Mouse (Mus musculus) Patski (cell line): ENCODE measurements around the gene Tfdp2. TPM values are rescaled to one million over a fixed set of nuclear protein-coding genes. Genes with fewer than 3 reads are reported as not detected.

Experiments
- ATAC-seq: fragments of 100-300 bp; one replicate; pipeline ENCODE4 v1.8.0; 2021
- CTCF ChIA-PET: fragments of 350-600 bp; sonication (Branson Sonifier 250); formaldehyde crosslinking; loops from one replicate; lab custom pipeline; 2022; ENCODE audit warnings: inconsistent platforms; lab: Charles Lee
- POLR2A ChIA-PET: fragments of 350-600 bp; sonication (Branson Sonifier 250); formaldehyde crosslinking; loops from one replicate; lab custom pipeline; 2022; ENCODE audit warnings: antibody characterized with exemption, inconsistent platforms; lab: Charles Lee
- DNase-seq: peaks from one replicate; pipeline ENCODE4 v3.0.0-alpha.2; 2011; ENCODE audit warnings: low read depth, low spot score
- H3K27me3 ChIP-seq: fragments of 371-371 bp; one replicate; pipeline ENCODE4 v1.5.1; 2021
- CTCF ChIP-seq: fragments of 100-300 bp; IDR thresholded peaks from one replicate; pipeline ENCODE4 v1.5.1; 2021
- in situ Hi-C: fragments of 300-500 bp; cut with MboI; formaldehyde crosslinking; loops from 3 replicates; pipeline ENCODE4 v1.11.1; 2018; ENCODE audit warnings: low pct_unique_long_range_greater_than_20kb, mixed read lengths
- polyA plus RNA-seq: library from polyadenylated mRNA; unstranded; gene quantifications from one replicate; pipeline ENCODE4 v1.2.3, GENCODE M21; 2021

Gene Tfdp2
- polyA plus RNA-seq, 1 experiment from 2014 or later, result 24.2 TPM

- ATAC-seq (no peak), DNase-seq (no peak)
- in situ Hi-C loops, result no loop called here
- H3K27me3 ChIP-seq, result no peaks in the 10 kb centered on the region
- TF ChIP-seq CTCF, result no peak
- CTCF ChIA-PET, result interaction anchor here (1.5 kb wide), 1 partner anchor 12 kb away, joined by 4 read pairs; no protein-coding TSS in a partner anchor
- POLR2A ChIA-PET, result interaction anchor here (0.7 to 0.9 kb wide), 2 partner anchors 13 to 23 kb away, joined by 3 read pairs; no protein-coding TSS in a partner anchor
These were observed 63.0 kb downstream of the Tfdp2 start for GRCm38 (mm10) chr9:96259017-96259512.

GRCm38 (mm10) chr9:96259753-96260520, 63.9 kb downstream of the Tfdp2 start:
- ChIA-PET CTCF (interaction anchor here (1.2 kb wide), 1 partner anchor 11 kb away, joined by 4 read pairs; no protein-coding TSS in a partner anchor), POLR2A (interaction anchor here (0.9 kb wide), 1 partner anchor 12 kb away, joined by 3 read pairs; no protein-coding TSS in a partner anchor)
- no peak for TF ChIP-seq CTCF
- ATAC-seq, result no peak
- no peak for DNase-seq
- in situ Hi-C loops, result no loop called here
- H3K27me3 ChIP-seq, result no peaks in the 10 kb centered on the region

GRCm38 (mm10) chr9:96261101-96261500, 65.0 kb downstream of the Tfdp2 start:
- no peak for DNase-seq
- no peak for TF ChIP-seq CTCF
- in situ Hi-C loops, result no loop called here
- CTCF ChIA-PET, result interaction anchor here (1.1 kb wide), 1 partner anchor 19 kb away, joined by 3 read pairs; no protein-coding TSS in a partner anchor
- POLR2A ChIA-PET, result interaction anchor here (1.3 kb wide), 1 partner anchor 9 kb away, joined by 5 read pairs; no protein-coding TSS in a partner anchor
- no peak for ATAC-seq
- H3K27me3 ChIP-seq, result no peaks in the 10 kb centered on the region

- no peaks in the 10 kb centered on the region for H3K27me3 ChIP-seq
- POLR2A ChIA-PET, result no interaction called here
- in situ Hi-C loops, result no loop called here
- DNase-seq (no peak), ATAC-seq (no peak)
- peak; percentile 21 for TF ChIP-seq CTCF
- CTCF ChIA-PET, result no interaction called here
These were observed 65.9 kb downstream of the Tfdp2 start for GRCm38 (mm10) chr9:96261980-96262379.

GRCm38 (mm10) chr9:96266793-96267558, 70.9 kb downstream of the Tfdp2 start:
- ChIA-PET POLR2A (no interaction called here), CTCF (no interaction called here)
- H3K27me3 ChIP-seq, result no peaks in the 10 kb centered on the region
- TF ChIP-seq CTCF, result no peak
- in situ Hi-C loops, result no loop called here
- DNase-seq (no peak), ATAC-seq (no peak)

- ChIA-PET POLR2A (no interaction called here), CTCF (no interaction called here)
- ATAC-seq (no peak), DNase-seq (no peak)
- no peaks in the 10 kb centered on the region for H3K27me3 ChIP-seq
- TF ChIP-seq CTCF, result no peak
- in situ Hi-C loops, result no loop called here
These were observed 71.5 kb downstream of the Tfdp2 start for GRCm38 (mm10) chr9:96267559-96267948.

GRCm38 (mm10) chr9:96269726-96270125, 73.7 kb downstream of the Tfdp2 start:
- ATAC-seq, result no peak
- POLR2A ChIA-PET, result interaction anchor here (1.3 kb wide), 1 partner anchor 9 kb away, joined by 5 read pairs; no protein-coding TSS in a partner anchor
- CTCF ChIA-PET, result interaction anchor here (1.9 kb wide), 1 partner anchor 11 kb away, joined by 4 read pairs; no protein-coding TSS in a partner anchor
- no peak for DNase-seq
- H3K27me3 ChIP-seq, result no peaks in the 10 kb centered on the region
- no peak for TF ChIP-seq CTCF
- in situ Hi-C loops, result no loop called here

- POLR2A ChIA-PET, result no interaction called here
- ATAC-seq (peak; percentile 31), DNase-seq (no peak)
- CTCF ChIA-PET, result interaction anchor here (1.3 kb wide), 1 partner anchor 22 kb away, joined by 3 read pairs; no protein-coding TSS in a partner anchor
- in situ Hi-C loops, result loop anchor here (25.0 kb wide), 1 partner anchor 537 kb away; no protein-coding TSS in a partner anchor
- no peak for TF ChIP-seq CTCF
- H3K27me3 ChIP-seq, result no peaks in the 10 kb centered on the region
These were observed 79.5 kb downstream of the Tfdp2 start for GRCm38 (mm10) chr9:96275543-96275942.

- POLR2A ChIA-PET, result no interaction called here
- CTCF ChIA-PET, result no interaction called here
- TF ChIP-seq CTCF, result peak; percentile 37
These were observed 85.4 kb downstream of the Tfdp2 start for GRCm38 (mm10) chr9:96281497-96281896.

GRCm38 (mm10) chr9:96282082-96282481, 86.0 kb downstream of the Tfdp2 start:
- no peak for TF ChIP-seq CTCF
- no peak for ATAC-seq
- POLR2A ChIA-PET, result no interaction called here
- DNase-seq, result no peak
- H3K27me3 ChIP-seq, result no peaks in the 10 kb centered on the region
- in situ Hi-C loops, result loop anchor here (10.0 to 25.0 kb wide), 3 partner anchors 213 to 530 kb away; no protein-coding TSS in a partner anchor
- CTCF ChIA-PET, result no interaction called here

More at GRCm38 (mm10) chr9:96281497-96281896, 85.4 kb downstream of the Tfdp2 start:
- DNase-seq (no peak), ATAC-seq (no peak)
- in situ Hi-C loops, result loop anchor here (10.0 to 25.0 kb wide), 3 partner anchors 213 to 531 kb away; no protein-coding TSS in a partner anchor
- no peaks in the 10 kb centered on the region for H3K27me3 ChIP-seq
